Mouse (Mus musculus): ENCODE measurements around the gene Il17rd. TPM values are rescaled to one million over a fixed set of nuclear protein-coding genes. Genes with fewer than 3 reads are reported as not detected.

Gene Il17rd
- total RNA-seq, 2 experiments from 2014 or later = 5.8 to 6.5 TPM

- DNase-seq (ENCODE audit: low spot score in 2 of 2) = no peak
Observed at GRCm38 (mm10) chr14:27141486-27141885, 102.7 kb downstream of the Il17rd start.

- no peak for DNase-seq (ENCODE audit: low spot score in 2 of 2)
Observed at GRCm38 (mm10) chr14:27142680-27143079, 103.9 kb downstream of the Il17rd start.

- no peak for DNase-seq (ENCODE audit: low spot score in 2 of 2)
Observed at GRCm38 (mm10) chr14:27145171-27146045, 106.7 kb downstream of the Il17rd start.

- DNase-seq (ENCODE audit: low spot score in 2 of 2) = no peak
Observed at GRCm38 (mm10) chr14:27147726-27148125, 109.0 kb downstream of the Il17rd start.

GRCm38 (mm10) chr14:27149401-27149800, 110.7 kb downstream of the Il17rd start:
- no peak for DNase-seq (ENCODE audit: low spot score in 2 of 2)

GRCm38 (mm10) chr14:27150011-27150640, 111.4 kb downstream of the Il17rd start:
- DNase-seq (ENCODE audit: low spot score in 2 of 2) = no peak

GRCm38 (mm10) chr14:27151432-27151831, 112.7 kb downstream of the Il17rd start:
- DNase-seq (ENCODE audit: low spot score in 2 of 2) = no peak

- DNase-seq (ENCODE audit: low spot score in 2 of 2) = no peak
Observed at GRCm38 (mm10) chr14:27155088-27155487, 116.3 kb downstream of the Il17rd start.

GRCm38 (mm10) chr14:27156032-27156431, 117.3 kb downstream of the Il17rd start:
- DNase-seq (ENCODE audit: low spot score in 2 of 2) = no peak

Other genes with a start within 250 kb of the Il17rd start
- under 1 TPM; 0.31 to 0.37 TPM for gene Asb14, start 144.4 kb upstream of the Il17rd start, total RNA-seq (2021)
- gene Appl1, start 67.7 kb upstream of the Il17rd start, total RNA-seq (2021) = 10 to 100 TPM; 63.3 to 67.0 TPM
- not detected for gene Hesx1, start 44.5 kb upstream of the Il17rd start, total RNA-seq (2021)
- 10 to 100 TPM; 34.4 to 35.7 TPM for gene Arhgef3, start 76.0 kb downstream of the Il17rd start, total RNA-seq (2021)

Measured in layer of hippocampus, postnatal 10 days (tissue).